Mouse (Mus musculus): Measurements from ENCODE around the gene Plcb4. TPM values are rescaled to one million over a fixed set of nuclear protein-coding genes. Genes with fewer than 3 reads are reported as not detected.
A peak's percentile ranks its signal among the peaks of the same experiment; 100 is the strongest.
"Not testable (repeated sequence)": the region's sequence is repeated elsewhere in the genome, so short reads cannot be mapped to it uniquely, and the experiment has no call there.

Gene Plcb4
- polyA plus RNA-seq, 1 experiment from 2014 or later: 33.8 TPM

DNA sequence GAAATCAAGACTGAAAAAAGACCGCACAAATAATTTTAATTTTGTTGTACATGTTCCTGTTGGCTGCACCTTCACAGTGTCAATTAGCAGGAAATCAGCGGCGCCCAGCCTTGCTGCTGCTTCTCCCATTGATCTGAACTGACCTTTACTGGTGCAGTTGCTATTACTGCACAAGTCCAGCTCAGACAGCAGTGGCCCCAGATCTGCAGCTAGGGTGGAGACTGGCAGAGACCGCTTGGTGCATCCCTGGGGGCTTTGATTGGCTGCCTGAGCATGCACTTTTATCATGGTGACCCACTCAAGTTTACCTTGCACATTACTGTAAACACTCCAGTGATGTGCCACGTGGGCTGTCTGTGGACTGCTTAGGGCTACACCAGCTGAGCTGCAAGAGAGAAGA is 45.9 kb downstream of the Plcb4 start:
- Histone ChIP-seq H3K27me3 (ENCODE audit: control insufficient read depth, insufficient read depth, low read length) (no peaks in the 10 kb centered on the region), H3K36me3 (ENCODE audit: control insufficient read depth, insufficient read depth, low read length) (no peaks in the 10 kb centered on the region), H3K4me2 (no peak overlapping the region), H3K4me1 (ENCODE audit: control insufficient read depth, insufficient read depth, low read length) (no peaks in the 10 kb centered on the region), H3K9ac (ENCODE audit: low read depth, low read length) (no peak overlapping the region), H3K4me3 (ENCODE audit: low read depth, low read length) (no peak overlapping the region), H3K9me3 (replicated peaks; ENCODE audit: control insufficient read depth, low read length) (no peaks in the 10 kb centered on the region), H3K27ac (ENCODE audit: low read depth, low read length) (no peak overlapping the region)
- ATAC-seq (replicated peaks; ENCODE audit: insufficient number of reproducible peaks, low FRiP score, low TSS enrichment): no peak
- WGBS (ENCODE audit: insufficient replicate concordance): 84% methylated on average over 5 of the region's 5 CpGs

DNA sequence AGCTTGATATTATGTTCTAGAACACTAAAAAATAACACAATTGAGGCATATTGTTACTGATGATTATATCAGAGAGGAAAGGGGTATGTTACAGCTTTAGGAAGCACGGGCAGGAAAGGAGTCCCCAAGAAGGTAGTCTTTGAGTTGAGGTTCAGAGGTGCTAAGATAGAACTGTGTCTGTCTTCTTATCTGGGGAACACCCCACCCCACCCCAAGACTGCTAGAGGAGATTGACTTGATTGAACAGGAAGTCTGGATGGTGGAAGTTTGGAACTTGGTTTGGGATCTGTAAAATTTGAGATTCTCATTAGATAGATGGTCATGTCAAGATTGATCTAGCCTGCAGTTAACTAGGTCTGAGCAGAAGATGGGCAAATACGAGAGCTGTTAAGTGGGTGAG is 48.5 kb downstream of the Plcb4 start:
- no peaks in the 10 kb centered on the region for H3K36me3 ChIP-seq (ENCODE audit: control insufficient read depth, insufficient read depth, low read length)
- no peaks in the 10 kb centered on the region for H3K27me3 ChIP-seq (ENCODE audit: control insufficient read depth, insufficient read depth, low read length)
- peaks cover 11% of the 10 kb centered on the region for H3K4me1 ChIP-seq (ENCODE audit: control insufficient read depth, insufficient read depth, low read length)
- H3K4me3 ChIP-seq (ENCODE audit: low read depth, low read length): no peak overlapping the region
- WGBS (ENCODE audit: insufficient replicate concordance): 70% methylated on average over 2 of the region's 2 CpGs
- no peak overlapping the region for H3K4me2 ChIP-seq
- ATAC-seq (replicated peaks; ENCODE audit: insufficient number of reproducible peaks, low FRiP score, low TSS enrichment): no peak
- no peak overlapping the region for H3K9ac ChIP-seq (ENCODE audit: low read depth, low read length)
- no peak overlapping the region for H3K27ac ChIP-seq (ENCODE audit: low read depth, low read length)
- H3K9me3 ChIP-seq (replicated peaks; ENCODE audit: control insufficient read depth, low read length): no peaks in the 10 kb centered on the region

DNA sequence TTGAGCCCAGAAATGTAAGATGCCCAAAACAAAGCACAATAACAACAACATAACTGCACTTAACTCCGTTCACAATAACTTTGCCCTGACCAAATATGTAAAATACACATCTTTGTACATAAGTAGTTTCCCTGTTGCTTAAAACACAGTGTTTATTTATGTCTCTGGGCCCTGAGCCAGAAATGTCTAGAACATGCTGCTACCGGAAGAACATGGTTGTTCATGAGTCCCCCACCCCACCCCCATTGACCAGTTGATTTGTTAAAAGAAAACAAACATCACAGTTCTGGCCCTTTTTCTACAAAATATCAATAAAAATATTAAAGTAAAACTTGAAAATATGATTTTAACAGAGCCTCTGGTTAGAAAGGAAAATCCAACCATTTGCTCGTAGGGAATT is 49.6 kb downstream of the Plcb4 start:
- no peak for ATAC-seq (replicated peaks; ENCODE audit: insufficient number of reproducible peaks, low FRiP score, low TSS enrichment)
- Histone ChIP-seq H3K9ac (ENCODE audit: low read depth, low read length) (no peak overlapping the region), H3K4me2 (no peak overlapping the region), H3K27ac (ENCODE audit: low read depth, low read length) (no peak overlapping the region), H3K4me3 (ENCODE audit: low read depth, low read length) (no peak overlapping the region), H3K4me1 (ENCODE audit: control insufficient read depth, insufficient read depth, low read length) (peaks cover 14% of the 10 kb centered on the region), H3K9me3 (replicated peaks; ENCODE audit: control insufficient read depth, low read length) (no peaks in the 10 kb centered on the region), H3K27me3 (ENCODE audit: control insufficient read depth, insufficient read depth, low read length) (no peaks in the 10 kb centered on the region), H3K36me3 (ENCODE audit: control insufficient read depth, insufficient read depth, low read length) (no peaks in the 10 kb centered on the region)
- WGBS (ENCODE audit: insufficient replicate concordance): 80% methylated on average over 3 of the region's 3 CpGs

DNA sequence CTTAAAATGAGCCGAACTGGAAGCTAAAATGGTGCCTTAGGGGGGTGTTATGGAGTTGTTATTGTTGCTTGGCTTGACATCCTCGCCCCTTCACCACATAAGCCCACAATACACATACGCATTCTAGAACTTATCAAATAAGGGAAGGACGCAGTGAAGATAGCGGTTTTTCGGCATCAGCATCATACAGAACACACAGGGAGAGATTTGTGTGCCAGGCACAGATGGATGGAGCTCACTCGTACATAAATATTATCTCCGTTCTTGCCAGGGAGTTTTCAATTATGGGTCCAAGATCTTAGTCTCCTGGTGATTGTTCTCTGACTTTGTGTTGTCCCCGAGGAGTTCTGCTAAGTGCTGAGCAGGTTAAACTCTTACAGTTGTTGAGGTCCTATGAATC is 50.0 kb downstream of the Plcb4 start:
- H3K4me3 ChIP-seq (ENCODE audit: low read depth, low read length): no peak overlapping the region
- H3K9me3 ChIP-seq (replicated peaks; ENCODE audit: control insufficient read depth, low read length): no peaks in the 10 kb centered on the region
- no peak overlapping the region for H3K9ac ChIP-seq (ENCODE audit: low read depth, low read length)
- H3K36me3 ChIP-seq (ENCODE audit: control insufficient read depth, insufficient read depth, low read length): no peaks in the 10 kb centered on the region
- H3K4me2 ChIP-seq: no peak overlapping the region
- no peak overlapping the region for H3K27ac ChIP-seq (ENCODE audit: low read depth, low read length)
- ATAC-seq (replicated peaks; ENCODE audit: insufficient number of reproducible peaks, low FRiP score, low TSS enrichment): no peak
- peaks cover 14% of the 10 kb centered on the region for H3K4me1 ChIP-seq (ENCODE audit: control insufficient read depth, insufficient read depth, low read length)
- no peaks in the 10 kb centered on the region for H3K27me3 ChIP-seq (ENCODE audit: control insufficient read depth, insufficient read depth, low read length)
- WGBS (ENCODE audit: insufficient replicate concordance): 75% methylated on average over 9 of the region's 9 CpGs

DNA sequence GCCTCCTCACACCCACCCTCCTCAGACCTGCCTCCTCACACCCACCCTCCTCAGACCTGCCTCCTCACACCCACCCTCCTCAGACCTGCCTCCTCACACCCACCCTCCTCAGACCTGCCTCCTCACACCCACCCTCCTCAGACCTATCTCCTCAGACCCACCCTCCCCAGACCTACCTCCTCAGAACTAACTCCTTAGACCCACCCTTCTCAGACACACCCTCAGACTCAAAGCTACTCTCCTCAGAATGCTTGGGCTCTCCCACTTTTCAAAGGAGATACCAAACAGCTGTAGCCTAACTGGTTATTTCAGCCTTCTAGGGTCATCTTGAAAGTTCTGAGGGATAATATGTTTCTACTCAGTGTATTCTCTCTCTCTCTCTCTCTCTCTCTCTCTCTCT is 50.9 kb downstream of the Plcb4 start:
- H3K27me3 ChIP-seq (ENCODE audit: control insufficient read depth, insufficient read depth, low read length); H3K36me3 ChIP-seq (ENCODE audit: control insufficient read depth, insufficient read depth, low read length); H3K9me3 ChIP-seq (replicated peaks; ENCODE audit: control insufficient read depth, low read length); H3K4me3 ChIP-seq (ENCODE audit: low read depth, low read length); H3K4me2 ChIP-seq; H3K9ac ChIP-seq (ENCODE audit: low read depth, low read length); H3K27ac ChIP-seq (ENCODE audit: low read depth, low read length); ATAC-seq (replicated peaks; ENCODE audit: insufficient number of reproducible peaks, low FRiP score, low TSS enrichment): not testable (repeated sequence)
- H3K4me1 ChIP-seq (ENCODE audit: control insufficient read depth, insufficient read depth, low read length): peaks cover 14% of the 10 kb centered on the region

DNA sequence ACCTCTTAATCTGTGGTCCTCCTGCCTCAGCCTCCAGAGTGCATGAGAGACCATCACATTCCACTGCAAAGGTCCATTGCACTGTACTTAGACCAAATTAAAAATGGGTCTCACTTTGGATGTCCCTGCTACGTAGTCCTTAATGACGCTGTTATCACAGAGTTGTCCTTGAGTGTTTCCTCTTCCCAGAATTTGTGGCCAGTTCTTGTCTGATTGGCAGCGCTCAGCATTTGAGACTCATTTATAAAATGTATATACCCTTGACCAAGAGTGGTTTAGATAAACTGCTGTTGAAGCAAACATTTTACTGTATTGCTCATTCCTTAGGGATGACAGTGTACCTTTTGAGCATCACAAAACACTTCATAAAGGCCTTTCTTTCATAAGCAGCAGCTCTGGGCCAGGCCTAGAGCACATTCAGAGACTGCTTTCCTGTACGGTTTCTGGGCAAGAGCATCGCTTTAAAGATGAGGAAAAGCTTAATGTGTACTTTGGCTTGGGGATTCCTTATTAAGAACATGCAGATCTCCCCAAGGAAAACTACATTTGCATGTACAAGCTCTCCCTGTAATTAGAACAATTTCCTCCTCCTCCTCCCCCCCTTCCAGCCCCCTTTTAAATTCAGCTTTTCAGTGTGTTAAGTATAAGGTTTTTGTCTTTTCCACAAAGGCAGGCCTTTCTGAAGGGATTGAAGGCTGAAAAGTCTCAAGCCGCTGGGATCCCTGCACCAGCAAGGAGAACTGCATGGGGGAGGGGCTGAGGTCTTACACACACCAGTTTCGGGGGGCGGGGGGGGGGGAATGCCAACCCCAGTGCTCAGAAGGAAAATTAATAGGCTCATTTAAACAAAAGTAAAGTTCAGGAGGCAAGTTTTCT is 52.5 kb downstream of the Plcb4 start:
- H3K9ac ChIP-seq (ENCODE audit: low read depth, low read length): no peak overlapping the region
- ATAC-seq (replicated peaks; ENCODE audit: insufficient number of reproducible peaks, low FRiP score, low TSS enrichment): no peak
- 33% methylated on average over 8 of the region's 8 CpGs for WGBS (ENCODE audit: insufficient replicate concordance)

DNA sequence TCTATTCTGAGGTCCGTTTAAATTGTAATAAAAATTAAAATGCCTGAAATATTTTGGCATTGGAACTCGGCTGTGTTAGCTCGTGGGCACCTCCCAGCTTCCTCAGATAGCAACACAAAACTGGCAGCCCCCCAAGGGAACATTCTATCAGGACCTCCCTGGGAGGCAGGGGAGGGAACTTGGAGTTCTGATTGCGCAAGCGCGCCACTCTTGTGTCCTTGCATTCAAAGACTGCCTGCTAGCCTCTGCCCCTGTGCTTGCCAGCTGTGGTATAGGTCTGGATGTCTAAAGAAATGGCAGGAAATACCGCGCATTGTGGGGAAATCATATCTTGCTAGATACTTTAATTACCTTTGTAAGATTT is 53.1 kb downstream of the Plcb4 start:
- 17% methylated on average over 8 of the region's 8 CpGs for WGBS (ENCODE audit: insufficient replicate concordance)

More for the DNA sequence above, 52.5 kb downstream of the Plcb4 start:
- no peaks in the 10 kb centered on the region for H3K36me3 ChIP-seq (ENCODE audit: control insufficient read depth, insufficient read depth, low read length)
- peaks cover 15% of the 10 kb centered on the region for H3K4me1 ChIP-seq (ENCODE audit: control insufficient read depth, insufficient read depth, low read length)
- no peak overlapping the region for H3K4me3 ChIP-seq (ENCODE audit: low read depth, low read length)
- H3K27me3 ChIP-seq (ENCODE audit: control insufficient read depth, insufficient read depth, low read length): no peaks in the 10 kb centered on the region
- H3K9me3 ChIP-seq (replicated peaks; ENCODE audit: control insufficient read depth, low read length): no peaks in the 10 kb centered on the region
- peak overlapping the region; percentile 58 for H3K4me2 ChIP-seq
- peak overlapping the region; percentile 66 for H3K27ac ChIP-seq (ENCODE audit: low read depth, low read length)

DNA sequence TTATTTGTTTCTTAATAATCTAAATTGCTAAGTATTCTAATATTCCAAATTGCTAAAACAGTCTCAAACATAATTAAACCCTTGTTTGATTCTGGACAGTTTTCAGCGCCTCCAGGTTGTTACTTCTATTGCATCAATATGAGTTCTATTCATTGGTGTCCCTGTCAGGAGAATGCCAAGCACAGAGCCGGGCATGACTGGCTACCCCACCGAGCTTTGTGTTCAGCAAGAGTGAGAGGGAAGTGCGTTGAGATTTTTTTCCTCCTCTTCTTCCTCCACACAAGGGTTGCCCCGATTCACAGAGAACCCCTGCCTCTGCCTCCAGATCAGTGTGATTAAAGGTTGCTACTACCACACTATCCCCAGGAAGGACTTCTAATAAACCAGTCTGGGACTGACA is 53.5 kb downstream of the Plcb4 start:
- H3K27me3 ChIP-seq (ENCODE audit: control insufficient read depth, insufficient read depth, low read length): no peaks in the 10 kb centered on the region
- H3K4me2 ChIP-seq: no peak overlapping the region; the same call in 1 of the 2 replicates
- no peak overlapping the region for H3K27ac ChIP-seq (ENCODE audit: low read depth, low read length)
- H3K9ac ChIP-seq (ENCODE audit: low read depth, low read length): no peak overlapping the region
- WGBS (ENCODE audit: insufficient replicate concordance): 45% methylated on average over 5 of the region's 5 CpGs
- H3K4me1 ChIP-seq (ENCODE audit: control insufficient read depth, insufficient read depth, low read length): peaks cover 24% of the 10 kb centered on the region
- H3K9me3 ChIP-seq (replicated peaks; ENCODE audit: control insufficient read depth, low read length): no peaks in the 10 kb centered on the region
- H3K36me3 ChIP-seq (ENCODE audit: control insufficient read depth, insufficient read depth, low read length): no peaks in the 10 kb centered on the region
- no peak overlapping the region for H3K4me3 ChIP-seq (ENCODE audit: low read depth, low read length)
- ATAC-seq (replicated peaks; ENCODE audit: insufficient number of reproducible peaks, low FRiP score, low TSS enrichment): no peak

More for the DNA sequence above, 53.1 kb downstream of the Plcb4 start:
- H3K4me3 ChIP-seq (ENCODE audit: low read depth, low read length): 0 out of 2 replicates have a peak overlapping the region, but pooled peaks have one; percentile 8
- H3K27me3 ChIP-seq (ENCODE audit: control insufficient read depth, insufficient read depth, low read length): no peaks in the 10 kb centered on the region
- H3K9ac ChIP-seq (ENCODE audit: low read depth, low read length): no peak overlapping the region
- H3K36me3 ChIP-seq (ENCODE audit: control insufficient read depth, insufficient read depth, low read length): no peaks in the 10 kb centered on the region
- H3K4me1 ChIP-seq (ENCODE audit: control insufficient read depth, insufficient read depth, low read length): peaks cover 21% of the 10 kb centered on the region
- no peaks in the 10 kb centered on the region for H3K9me3 ChIP-seq (replicated peaks; ENCODE audit: control insufficient read depth, low read length)
- peak overlapping the region; percentile 58 for H3K4me2 ChIP-seq
- ATAC-seq (replicated peaks; ENCODE audit: insufficient number of reproducible peaks, low FRiP score, low TSS enrichment): 0 out of 2 replicates have a peak, but pooled peaks have one; percentile 76
- no peak overlapping the region; the same call in 1 of the 2 replicates for H3K27ac ChIP-seq (ENCODE audit: low read depth, low read length)

DNA sequence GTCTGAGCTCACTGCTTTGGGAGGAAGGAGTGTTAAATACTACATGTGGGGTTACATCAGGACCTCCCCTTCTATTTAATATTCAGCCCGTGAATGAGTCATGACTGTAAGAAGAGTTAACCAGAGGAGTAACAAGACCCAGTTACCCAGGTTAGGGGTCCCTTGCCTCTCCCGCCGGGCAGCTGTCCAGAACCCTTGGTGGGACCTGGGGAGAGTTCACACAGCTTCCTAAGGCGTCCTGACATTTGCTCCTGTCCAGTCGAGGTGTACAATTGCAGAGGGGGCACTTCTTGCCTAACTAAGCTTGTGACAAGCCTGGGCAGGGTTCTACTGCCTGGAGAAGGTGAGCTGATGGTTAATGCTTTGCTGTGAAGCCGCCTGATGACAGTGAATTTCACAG is 54.1 kb downstream of the Plcb4 start:
- Histone ChIP-seq H3K9ac (ENCODE audit: low read depth, low read length) (no peak overlapping the region), H3K9me3 (replicated peaks; ENCODE audit: control insufficient read depth, low read length) (no peaks in the 10 kb centered on the region), H3K27ac (ENCODE audit: low read depth, low read length) (no peak overlapping the region), H3K4me1 (ENCODE audit: control insufficient read depth, insufficient read depth, low read length) (peaks cover 30% of the 10 kb centered on the region), H3K4me2 (no peak overlapping the region), H3K4me3 (ENCODE audit: low read depth, low read length) (no peak overlapping the region), H3K36me3 (ENCODE audit: control insufficient read depth, insufficient read depth, low read length) (no peaks in the 10 kb centered on the region), H3K27me3 (ENCODE audit: control insufficient read depth, insufficient read depth, low read length) (no peaks in the 10 kb centered on the region)
- 58% methylated on average over 6 of the region's 6 CpGs for WGBS (ENCODE audit: insufficient replicate concordance)
- no peak for ATAC-seq (replicated peaks; ENCODE audit: insufficient number of reproducible peaks, low FRiP score, low TSS enrichment)
